Mouse (Mus musculus): ENCODE results near the gene Cecr2. TPM values are rescaled to one million over a fixed set of nuclear protein-coding genes. Genes with fewer than 3 reads are reported as not detected.

The Cecr2 gene
- polyA plus RNA-seq, 1 experiment from 2014 or later = 1.6 TPM

DNA sequence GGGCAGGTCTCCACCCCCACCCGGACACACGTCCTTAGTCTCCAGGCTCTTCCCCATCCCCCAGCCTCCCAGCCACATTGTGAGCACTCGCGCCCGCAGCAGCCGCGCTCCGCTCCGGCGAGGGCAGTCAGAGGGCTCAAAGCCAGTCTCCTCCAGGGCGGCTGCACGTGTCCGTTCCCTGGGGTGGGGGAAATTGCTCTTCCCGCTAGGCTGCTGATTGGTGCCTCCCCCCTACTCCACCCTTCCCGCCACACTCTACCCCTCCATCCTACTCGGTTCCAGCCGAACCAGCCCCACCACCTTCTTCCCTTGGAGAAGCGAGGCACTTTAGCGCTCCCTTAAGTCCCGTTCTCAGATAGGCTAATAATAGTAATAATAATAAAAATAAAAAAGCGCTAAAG lies 754 bp upstream of the Cecr2 start:
- 0% methylated on average over 21 of the region's 21 CpGs for WGBS
- Histone ChIP-seq H3K9me3 (replicated peaks; ENCODE audit: control insufficient read depth, low read length) (no peaks in the 10 kb centered on the region), H3K27ac (ENCODE audit: low read length) (peak overlapping the region; percentile 73; the same call in 1 of the 2 replicates), H3K27me3 (ENCODE audit: control insufficient read depth, insufficient read depth, low read length) (no peaks in the 10 kb centered on the region), H3K9ac (ENCODE audit: low read length) (peak overlapping the region; percentile 84), H3K4me3 (replicated peaks; ENCODE audit: low read length) (peak overlapping the region; percentile 78), H3K36me3 (ENCODE audit: control insufficient read depth, insufficient read depth, low read length) (no peaks in the 10 kb centered on the region), H3K4me1 (ENCODE audit: control insufficient read depth, insufficient read depth, low read length) (peaks cover 7% of the 10 kb centered on the region), H3K4me2 (ENCODE audit: low read depth, low read length) (peak overlapping the region; percentile 86)
- ATAC-seq (ENCODE audit: insufficient read depth, low FRiP score) = peak; percentile 59; the same call in 1 of the 2 replicates

DNA sequence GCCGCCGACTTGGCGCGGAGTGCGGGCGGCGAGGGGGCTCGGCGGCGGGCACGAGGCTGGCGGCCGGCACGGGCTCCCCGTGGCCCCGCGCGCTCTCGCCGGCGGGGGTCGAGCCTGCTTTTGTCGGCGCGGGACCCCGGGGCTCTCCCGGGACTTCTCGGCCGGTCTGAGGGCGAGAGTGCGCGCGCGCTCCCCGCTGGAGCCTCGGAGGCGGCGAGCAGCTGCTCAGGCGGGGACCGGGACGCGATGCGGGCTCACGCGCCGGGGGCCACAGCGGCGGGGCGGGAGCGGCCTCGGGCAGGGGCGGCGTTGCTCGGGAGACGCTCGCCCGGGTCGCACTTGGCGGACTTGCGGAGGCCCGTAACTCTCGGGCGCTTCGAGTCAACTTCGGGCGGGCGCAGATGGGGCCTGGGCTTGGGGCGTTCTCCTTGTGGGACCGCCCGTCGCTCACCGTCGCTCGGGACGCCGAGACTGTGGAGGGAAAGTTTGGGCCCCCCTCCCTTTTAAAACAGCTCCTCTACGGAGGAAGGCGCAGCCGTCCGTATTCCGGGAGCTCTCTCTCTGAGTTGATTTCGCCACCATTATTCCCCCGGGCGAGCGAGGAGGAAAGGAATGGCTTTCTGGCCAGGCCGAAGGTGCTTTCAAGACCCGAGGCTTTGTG lies 722 bp downstream of the Cecr2 start:
- Histone ChIP-seq H3K4me3 (replicated peaks; ENCODE audit: low read length) (peak overlapping the region; percentile 78), H3K27me3 (ENCODE audit: control insufficient read depth, insufficient read depth, low read length) (no peaks in the 10 kb centered on the region), H3K36me3 (ENCODE audit: control insufficient read depth, insufficient read depth, low read length) (no peaks in the 10 kb centered on the region), H3K9me3 (replicated peaks; ENCODE audit: control insufficient read depth, low read length) (no peaks in the 10 kb centered on the region), H3K4me2 (ENCODE audit: low read depth, low read length) (peak overlapping the region; percentile 86), H3K9ac (ENCODE audit: low read length) (peak overlapping the region; percentile 84), H3K27ac (ENCODE audit: low read length) (peak overlapping the region; percentile 90), H3K4me1 (ENCODE audit: control insufficient read depth, insufficient read depth, low read length) (peaks cover 7% of the 10 kb centered on the region)
- under 1% methylated on average over 87 of the region's 87 CpGs for WGBS
- peak; percentile 41 for ATAC-seq (ENCODE audit: insufficient read depth, low FRiP score)

DNA sequence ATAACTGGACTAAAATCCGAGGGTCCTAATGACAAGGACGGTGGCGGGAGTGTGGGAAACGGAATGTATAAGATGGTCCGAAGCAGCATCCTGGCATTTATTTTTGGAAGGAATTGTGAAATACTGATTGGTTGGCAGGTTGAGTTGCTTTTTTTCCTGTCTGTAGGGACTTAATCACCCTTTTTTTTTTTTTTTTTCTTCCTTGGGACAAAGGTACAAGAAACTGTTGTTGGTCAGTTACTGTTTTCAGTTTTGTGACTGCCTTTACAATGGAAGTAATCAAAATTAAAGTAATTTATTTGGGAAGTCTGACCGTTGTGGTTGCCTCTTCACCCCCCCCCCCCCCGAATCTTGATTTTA lies 1.2 kb downstream of the Cecr2 start:
- peaks cover 7% of the 10 kb centered on the region for H3K4me1 ChIP-seq (ENCODE audit: control insufficient read depth, insufficient read depth, low read length)
- WGBS = under 1% methylated on average over 7 of the region's 7 CpGs

DNA sequence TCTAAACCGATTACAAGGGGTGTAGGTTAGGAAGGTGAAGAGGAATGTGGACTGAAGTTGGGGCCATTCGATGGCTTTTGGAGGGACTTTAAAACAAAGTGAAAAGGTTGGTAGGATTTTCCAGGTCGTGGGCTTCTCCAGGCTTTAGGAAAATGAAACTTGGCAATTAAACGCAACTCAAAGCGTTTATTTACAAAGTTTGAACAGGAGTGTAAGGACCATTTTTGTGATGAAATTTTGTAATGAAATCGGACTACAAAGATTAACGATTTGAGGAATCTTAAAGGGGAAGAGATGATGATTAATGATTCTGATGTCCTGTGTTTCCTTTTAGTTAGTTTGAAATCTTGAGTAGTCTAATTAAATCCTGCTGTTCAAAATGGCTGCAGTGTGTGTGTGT lies 1.7 kb downstream of the Cecr2 start:
- no peak overlapping the region for H3K27ac ChIP-seq (ENCODE audit: low read length)
- peak overlapping the region; percentile 86 for H3K4me2 ChIP-seq (ENCODE audit: low read depth, low read length)
- ATAC-seq (ENCODE audit: insufficient read depth, low FRiP score) = no peak
- 14% methylated on average over 7 of the region's 7 CpGs for WGBS
- H3K4me1 ChIP-seq (ENCODE audit: control insufficient read depth, insufficient read depth, low read length) = peaks cover 7% of the 10 kb centered on the region
- H3K36me3 ChIP-seq (ENCODE audit: control insufficient read depth, insufficient read depth, low read length) = no peaks in the 10 kb centered on the region
- H3K9ac ChIP-seq (ENCODE audit: low read length) = no peak overlapping the region
- H3K4me3 ChIP-seq (replicated peaks; ENCODE audit: low read length) = peak overlapping the region; percentile 78
- H3K27me3 ChIP-seq (ENCODE audit: control insufficient read depth, insufficient read depth, low read length) = no peaks in the 10 kb centered on the region
- no peaks in the 10 kb centered on the region for H3K9me3 ChIP-seq (replicated peaks; ENCODE audit: control insufficient read depth, low read length)

More for the DNA sequence above, 1.2 kb downstream of the Cecr2 start:
- no peaks in the 10 kb centered on the region for H3K36me3 ChIP-seq (ENCODE audit: control insufficient read depth, insufficient read depth, low read length)
- peak overlapping the region; percentile 78 for H3K4me3 ChIP-seq (replicated peaks; ENCODE audit: low read length)
- peak overlapping the region; percentile 86 for H3K4me2 ChIP-seq (ENCODE audit: low read depth, low read length)
- no peak overlapping the region for H3K27ac ChIP-seq (ENCODE audit: low read length)
- peak overlapping the region; percentile 84 for H3K9ac ChIP-seq (ENCODE audit: low read length)
- no peaks in the 10 kb centered on the region for H3K27me3 ChIP-seq (ENCODE audit: control insufficient read depth, insufficient read depth, low read length)
- no peak for ATAC-seq (ENCODE audit: insufficient read depth, low FRiP score)
- H3K9me3 ChIP-seq (replicated peaks; ENCODE audit: control insufficient read depth, low read length) = no peaks in the 10 kb centered on the region

DNA sequence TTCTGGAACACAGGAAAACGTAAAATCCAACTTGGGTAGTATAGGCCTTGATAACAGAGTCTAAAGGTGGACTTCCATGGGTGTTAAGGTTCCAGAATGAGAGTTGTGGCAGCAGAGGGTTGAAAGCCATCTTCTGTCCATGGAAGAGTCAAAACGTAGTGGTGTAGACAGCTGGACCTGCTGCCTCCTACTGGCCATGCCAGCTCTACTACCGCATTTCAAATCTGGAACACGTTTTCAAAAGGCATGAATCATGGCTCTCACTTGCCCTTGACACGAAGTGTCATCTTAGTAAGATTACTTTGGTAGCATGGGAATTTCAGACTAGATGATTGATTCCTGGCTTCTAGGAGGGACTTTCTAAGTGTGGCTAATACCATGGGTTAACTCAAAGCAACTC lies 8.0 kb downstream of the Cecr2 start:
- 56% methylated on average over 5 of the region's 5 CpGs for WGBS
- no peaks in the 10 kb centered on the region for H3K27me3 ChIP-seq (ENCODE audit: control insufficient read depth, insufficient read depth, low read length)
- no peak overlapping the region for H3K9ac ChIP-seq (ENCODE audit: low read length)
- H3K4me2 ChIP-seq (ENCODE audit: low read depth, low read length) = no peak overlapping the region
- no peaks in the 10 kb centered on the region for H3K9me3 ChIP-seq (replicated peaks; ENCODE audit: control insufficient read depth, low read length)
- no peaks in the 10 kb centered on the region for H3K36me3 ChIP-seq (ENCODE audit: control insufficient read depth, insufficient read depth, low read length)
- no peak for ATAC-seq (ENCODE audit: insufficient read depth, low FRiP score)
- no peak overlapping the region for H3K27ac ChIP-seq (ENCODE audit: low read length)
- H3K4me3 ChIP-seq (replicated peaks; ENCODE audit: low read length) = no peak overlapping the region
- H3K4me1 ChIP-seq (ENCODE audit: control insufficient read depth, insufficient read depth, low read length) = no peaks in the 10 kb centered on the region

DNA sequence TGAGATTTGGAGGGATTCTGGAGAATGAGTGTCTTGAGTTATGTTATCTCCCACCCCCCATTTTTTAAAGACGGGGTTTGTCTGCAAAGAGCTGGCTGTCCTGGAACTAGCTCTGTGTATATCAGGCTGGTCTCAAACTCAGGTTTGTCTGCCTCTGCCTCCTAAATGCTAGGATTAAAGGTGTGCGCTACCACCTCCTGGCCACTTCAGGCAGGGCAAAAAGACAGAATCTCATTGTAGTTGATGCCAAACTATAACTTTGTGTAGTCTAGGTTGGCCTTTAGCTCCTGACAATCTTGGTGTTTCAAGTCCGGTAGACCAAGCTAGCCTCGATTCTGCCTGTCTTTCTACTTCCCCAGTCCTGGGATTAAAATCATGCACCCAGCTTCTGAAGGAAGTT lies 8.7 kb downstream of the Cecr2 start:
- no peak overlapping the region for H3K27ac ChIP-seq (ENCODE audit: low read length)
- H3K4me2 ChIP-seq (ENCODE audit: low read depth, low read length) = no peak overlapping the region
- H3K9me3 ChIP-seq (replicated peaks; ENCODE audit: control insufficient read depth, low read length) = no peaks in the 10 kb centered on the region
- 83% methylated on average over 4 of the region's 4 CpGs for WGBS
- H3K27me3 ChIP-seq (ENCODE audit: control insufficient read depth, insufficient read depth, low read length) = no peaks in the 10 kb centered on the region
- H3K4me1 ChIP-seq (ENCODE audit: control insufficient read depth, insufficient read depth, low read length) = no peaks in the 10 kb centered on the region
- H3K4me3 ChIP-seq (replicated peaks; ENCODE audit: low read length) = no peak overlapping the region
- no peak for ATAC-seq (ENCODE audit: insufficient read depth, low FRiP score)
- no peaks in the 10 kb centered on the region for H3K36me3 ChIP-seq (ENCODE audit: control insufficient read depth, insufficient read depth, low read length)
- H3K9ac ChIP-seq (ENCODE audit: low read length) = no peak overlapping the region

DNA sequence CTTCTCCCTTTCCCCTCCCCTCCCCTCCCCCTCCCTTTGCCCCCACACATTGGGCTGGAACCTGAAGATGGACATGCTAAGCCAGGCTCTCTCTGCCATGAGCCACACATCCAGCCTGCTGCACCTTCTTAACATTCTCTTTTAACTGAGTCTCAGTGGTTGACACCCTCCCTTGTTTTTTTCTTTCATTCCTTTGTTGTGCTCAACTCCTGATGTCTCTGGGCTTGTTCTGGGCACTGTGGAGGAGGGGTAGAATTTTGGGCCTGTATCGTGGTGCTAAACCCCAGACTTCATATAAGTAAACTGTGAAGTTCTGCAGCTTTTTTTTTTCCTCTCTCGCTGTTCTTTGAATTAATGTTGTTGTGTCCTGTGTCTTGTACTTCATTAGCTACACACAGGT lies 9.8 kb downstream of the Cecr2 start:
- Histone ChIP-seq H3K4me3 (replicated peaks; ENCODE audit: low read length) (no peak overlapping the region), H3K9me3 (replicated peaks; ENCODE audit: control insufficient read depth, low read length) (no peaks in the 10 kb centered on the region), H3K27me3 (ENCODE audit: control insufficient read depth, insufficient read depth, low read length) (no peaks in the 10 kb centered on the region), H3K9ac (ENCODE audit: low read length) (no peak overlapping the region), H3K4me1 (ENCODE audit: control insufficient read depth, insufficient read depth, low read length) (no peaks in the 10 kb centered on the region), H3K4me2 (ENCODE audit: low read depth, low read length) (no peak overlapping the region), H3K27ac (ENCODE audit: low read length) (no peak overlapping the region), H3K36me3 (ENCODE audit: control insufficient read depth, insufficient read depth, low read length) (no peaks in the 10 kb centered on the region)
- no peak for ATAC-seq (ENCODE audit: insufficient read depth, low FRiP score)
- 61% methylated on average over 2 of the region's 2 CpGs for WGBS

DNA sequence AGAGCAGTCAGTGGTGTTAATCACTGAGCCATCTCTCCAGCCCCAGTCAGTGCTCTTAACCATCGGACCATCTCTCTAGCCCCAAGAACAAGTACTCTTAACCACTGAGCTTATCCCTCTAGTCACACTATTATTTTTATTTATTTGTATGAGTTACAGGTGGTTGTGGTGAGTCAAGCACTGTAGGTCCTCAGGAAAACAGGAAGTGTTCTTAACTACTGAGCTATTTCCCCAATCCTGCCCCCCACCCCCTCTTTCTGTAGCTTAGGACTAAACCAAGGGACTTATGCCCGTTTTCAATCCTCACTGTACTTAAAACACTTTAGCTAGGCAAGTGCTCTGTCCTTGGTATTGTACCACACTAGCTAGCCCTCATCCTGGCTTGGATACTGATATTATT lies 17.2 kb downstream of the Cecr2 start:
- ATAC-seq (ENCODE audit: insufficient read depth, low FRiP score) = no peak
- Histone ChIP-seq H3K36me3 (ENCODE audit: control insufficient read depth, insufficient read depth, low read length) (no peaks in the 10 kb centered on the region), H3K9me3 (replicated peaks; ENCODE audit: control insufficient read depth, low read length) (no peaks in the 10 kb centered on the region), H3K4me2 (ENCODE audit: low read depth, low read length) (no peak overlapping the region), H3K4me1 (ENCODE audit: control insufficient read depth, insufficient read depth, low read length) (no peaks in the 10 kb centered on the region), H3K4me3 (replicated peaks; ENCODE audit: low read length) (no peak overlapping the region), H3K9ac (ENCODE audit: low read length) (no peak overlapping the region), H3K27ac (ENCODE audit: low read length) (no peak overlapping the region), H3K27me3 (ENCODE audit: control insufficient read depth, insufficient read depth, low read length) (no peaks in the 10 kb centered on the region)
- WGBS = 69% methylated on average over 2 of the region's 2 CpGs

DNA sequence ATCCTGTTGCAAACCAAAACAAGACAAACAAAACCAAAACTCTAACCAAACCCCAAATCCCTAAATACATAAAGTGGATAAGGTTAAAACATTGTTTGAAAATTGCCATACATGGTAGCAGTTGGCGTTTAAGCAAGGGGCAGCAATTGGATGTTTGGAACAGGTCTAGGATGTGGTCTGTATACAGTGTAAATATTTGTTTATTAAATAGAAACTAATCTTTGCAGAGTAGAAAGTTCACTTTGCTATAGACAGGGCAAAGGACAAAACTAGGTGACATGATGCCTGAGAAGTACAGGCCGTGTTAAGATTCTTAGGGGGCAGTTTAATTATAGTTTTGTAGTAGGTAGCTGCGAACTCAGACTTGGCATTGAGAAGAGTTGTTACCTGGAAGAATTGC lies 18.6 kb downstream of the Cecr2 start:
- Histone ChIP-seq H3K27ac (ENCODE audit: low read length) (no peak overlapping the region), H3K9me3 (replicated peaks; ENCODE audit: control insufficient read depth, low read length) (no peaks in the 10 kb centered on the region), H3K4me2 (ENCODE audit: low read depth, low read length) (no peak overlapping the region), H3K9ac (ENCODE audit: low read length) (no peak overlapping the region), H3K27me3 (ENCODE audit: control insufficient read depth, insufficient read depth, low read length) (no peaks in the 10 kb centered on the region), H3K36me3 (ENCODE audit: control insufficient read depth, insufficient read depth, low read length) (no peaks in the 10 kb centered on the region), H3K4me1 (ENCODE audit: control insufficient read depth, insufficient read depth, low read length) (no peaks in the 10 kb centered on the region), H3K4me3 (replicated peaks; ENCODE audit: low read length) (no peak overlapping the region)
- no peak for ATAC-seq (ENCODE audit: insufficient read depth, low FRiP score)
- WGBS = 75% methylated on average over 3 of the region's 3 CpGs

All from stomach, embryonic 16.5 days (tissue).